ENCODE assay signal across 19 mouse cellular contexts in genomic region chr6:51606803-51607202, GRCm38 (mm10).
DNase-seq lines count a peak whose midpoint lies in the region; ATAC-seq and TF ChIP-seq lines count a peak whose summit lies in the region.
"Had no signal": no experiment of that assay in that cellular context is flagged by ENCODE, and none has a peak within 500 bp of the region (broad histone marks: within the 10 kb centered on the region; RNA-seq: fewer than 3 reads in every experiment).

No protein-coding gene starts in this region.

- no peak overlapping the region for H3K4me3 ChIP-seq in liver, postnatal 0 days (ENCODE audit: low read depth, low read length)
- no peak overlapping the region for H3K4me3 ChIP-seq in liver, embryonic 12.5 days
- no peak overlapping the region for H3K4me3 ChIP-seq in forebrain, embryonic 16.5 days (replicated peaks; ENCODE audit: low read length)
- no peak overlapping the region for H3K4me3 ChIP-seq in hindbrain, embryonic 15.5 days
- H3K4me3 ChIP-seq in midbrain, postnatal 0 days (ENCODE audit: low read depth, low read length), result no peak overlapping the region
- H3K4me3 ChIP-seq: limb, embryonic 12.5 days; megakaryocyte, embryonic 14.5 days; stomach, embryonic 15.5 days had no signal

- H3K27me3 ChIP-seq in liver, postnatal 0 days (ENCODE audit: insufficient read depth, low read length), result 0 out of 2 replicates have a peak, but pooled peaks cover 6% of the 10 kb centered on the region
- H3K27me3 ChIP-seq in liver, embryonic 12.5 days (replicated peaks), result peaks cover 48% of the 10 kb centered on the region
- no peaks in the 10 kb centered on the region for H3K27me3 ChIP-seq in forebrain, embryonic 16.5 days (replicated peaks; ENCODE audit: control insufficient read depth, insufficient read depth, low read length)
- H3K27me3 ChIP-seq in hindbrain, embryonic 15.5 days, result no peaks in the 10 kb centered on the region
- no peaks in the 10 kb centered on the region for H3K27me3 ChIP-seq in midbrain, postnatal 0 days (ENCODE audit: insufficient read depth, low read length)

- H3K4me1 ChIP-seq in liver, postnatal 0 days (ENCODE audit: insufficient read depth), result peaks cover 14% of the 10 kb centered on the region
- peaks cover 6% of the 10 kb centered on the region; the same call in 1 of the 2 replicates for H3K4me1 ChIP-seq in liver, embryonic 12.5 days
- H3K4me1 ChIP-seq in forebrain, embryonic 16.5 days (replicated peaks; ENCODE audit: control insufficient read depth, insufficient read depth, low read length), result peaks cover 17% of the 10 kb centered on the region
- H3K4me1 ChIP-seq in hindbrain, embryonic 15.5 days (replicated peaks), result peaks cover 23% of the 10 kb centered on the region
- H3K4me1 ChIP-seq in midbrain, postnatal 0 days (ENCODE audit: insufficient read depth, low read length), result peaks cover 4% of the 10 kb centered on the region; the same call in 1 of the 2 replicates
- H3K4me1 ChIP-seq: limb, embryonic 12.5 days; stomach, embryonic 15.5 days had no signal

- H3K9me3 ChIP-seq in liver, postnatal 0 days (ENCODE audit: low read length), result no peaks in the 10 kb centered on the region
- peaks cover 3% of the 10 kb centered on the region; the same call in 1 of the 2 replicates for H3K9me3 ChIP-seq in liver, embryonic 12.5 days (replicated peaks)
- no peaks in the 10 kb centered on the region for H3K9me3 ChIP-seq in forebrain, embryonic 16.5 days (ENCODE audit: control insufficient read depth, low read length)
- no peaks in the 10 kb centered on the region for H3K9me3 ChIP-seq in hindbrain, embryonic 15.5 days
- H3K9me3 ChIP-seq in midbrain, postnatal 0 days (ENCODE audit: low read length), result no peaks in the 10 kb centered on the region
- H3K9me3 ChIP-seq: stomach, embryonic 15.5 days had no signal

- H3K36me3 ChIP-seq in liver, postnatal 0 days (replicated peaks; ENCODE audit: insufficient read depth, low read length), result no peaks in the 10 kb centered on the region
- H3K36me3 ChIP-seq in liver, embryonic 12.5 days, result no peaks in the 10 kb centered on the region
- H3K36me3 ChIP-seq in forebrain, embryonic 16.5 days (ENCODE audit: control insufficient read depth, insufficient read depth), result no peaks in the 10 kb centered on the region
- no peaks in the 10 kb centered on the region for H3K36me3 ChIP-seq in hindbrain, embryonic 15.5 days
- no peaks in the 10 kb centered on the region for H3K36me3 ChIP-seq in midbrain, postnatal 0 days (ENCODE audit: insufficient read depth, low read length)
- H3K36me3 ChIP-seq: limb, embryonic 12.5 days; stomach, embryonic 15.5 days had no signal

- WGBS in liver, postnatal 0 days (ENCODE audit: insufficient replicate concordance), result 26% methylated on average over 7 of the region's 7 CpGs
- 20% methylated on average over 7 of the region's 7 CpGs for WGBS in liver, embryonic 12.5 days (ENCODE audit: insufficient replicate concordance)
- WGBS in forebrain, embryonic 16.5 days, result 23% methylated on average over 7 of the region's 7 CpGs
- 15% methylated on average over 7 of the region's 7 CpGs for WGBS in hindbrain, embryonic 15.5 days
- WGBS in midbrain, postnatal 0 days, result 10% methylated on average over 7 of the region's 7 CpGs

- H3K4me2 ChIP-seq in liver, postnatal 0 days (ENCODE audit: low read depth, low read length), result no peak overlapping the region
- no peak overlapping the region for H3K4me2 ChIP-seq in liver, embryonic 12.5 days
- no peak overlapping the region for H3K4me2 ChIP-seq in forebrain, embryonic 16.5 days (ENCODE audit: low read length)
- no peak overlapping the region for H3K4me2 ChIP-seq in hindbrain, embryonic 15.5 days
- H3K4me2 ChIP-seq in midbrain, postnatal 0 days (ENCODE audit: low read depth, low read length, poor library complexity, severe bottlenecking), result no peak overlapping the region
- H3K4me2 ChIP-seq: heart, embryonic 11.5 days; limb, embryonic 12.5 days; stomach, embryonic 15.5 days had no signal

- ATAC-seq in liver, postnatal 0 days, result no peak
- no peak for ATAC-seq in liver, embryonic 12.5 days
- peak; percentile 57 for ATAC-seq in forebrain, embryonic 16.5 days
- peak; percentile 36; the same call in 1 of the 2 replicates for ATAC-seq in hindbrain, embryonic 15.5 days (ENCODE audit: low FRiP score, low read depth)
- peak; percentile 66; the same call in 1 of the 2 replicates for ATAC-seq in midbrain, postnatal 0 days (ENCODE audit: low FRiP score)
- ATAC-seq in megakaryocyte progenitor cell, adult 5-6 weeks (replicated peaks; ENCODE audit: poor library complexity), result no peak
- ATAC-seq: intestine, postnatal 0 days; lung, postnatal 0 days had no signal

- H3K27ac ChIP-seq in liver, postnatal 0 days (ENCODE audit: low read depth), result no peak overlapping the region
- no peak overlapping the region for H3K27ac ChIP-seq in liver, embryonic 12.5 days
- peak overlapping the region; percentile 64; the same call in 1 of the 2 replicates for H3K27ac ChIP-seq in forebrain, embryonic 16.5 days (ENCODE audit: low read length)
- H3K27ac ChIP-seq in hindbrain, embryonic 15.5 days (replicated peaks), result peak overlapping the region; percentile 46
- H3K27ac ChIP-seq in midbrain, postnatal 0 days (ENCODE audit: low read depth, low read length), result peak overlapping the region; percentile 39; the same call in 1 of the 2 replicates
- H3K27ac ChIP-seq: limb, embryonic 12.5 days; liver, embryonic 14.5 days; stomach, embryonic 15.5 days had no signal

- H3K9ac ChIP-seq in liver, postnatal 0 days (replicated peaks), result no peak overlapping the region
- H3K9ac ChIP-seq in liver, embryonic 12.5 days, result no peak overlapping the region
- H3K9ac ChIP-seq in forebrain, embryonic 16.5 days (replicated peaks; ENCODE audit: low read depth, low read length), result no peak overlapping the region
- H3K9ac ChIP-seq in hindbrain, embryonic 15.5 days, result no peak overlapping the region
- no peak overlapping the region for H3K9ac ChIP-seq in midbrain, postnatal 0 days (replicated peaks; ENCODE audit: low read length, poor library complexity, severe bottlenecking)
- H3K9ac ChIP-seq: limb, embryonic 12.5 days; liver, embryonic 14.5 days; stomach, embryonic 15.5 days had no signal

- DNase-seq in liver, postnatal 0 days, result peak; percentile 10
- no peak for DNase-seq in midbrain, postnatal 0 days (ENCODE audit: low spot score)
- DNase-seq in adrenal gland, postnatal 14 days, result no peak
- DNase-seq: cerebellum, adult 11-12 months; cerebellum, postnatal 36 days; heart, postnatal 36 days; kidney, postnatal 10 days; spleen, adult 18-20 months had no signal

- no peak for TF ChIP-seq EP300 in liver, postnatal 0 days (IDR thresholded peaks at IDR 0.05; ENCODE audit: low read depth)

- no peak for TF ChIP-seq CTCF in liver, postnatal 0 days (IDR thresholded peaks at IDR 0.05; ENCODE audit: low read depth)
- TF ChIP-seq CTCF in midbrain, postnatal 0 days (IDR thresholded peaks at IDR 0.05), result no peak

Comparison
In these comparisons a context has a peak if more than half of its experiments do, and no peak if none do; other contexts are left out.
1. ATAC-seq: peak in forebrain, embryonic 16.5 days (single experiment), hindbrain, embryonic 15.5 days (single experiment) and midbrain, postnatal 0 days (single experiment); none in liver, postnatal 0 days (single experiment), liver, embryonic 12.5 days (single experiment) and megakaryocyte progenitor cell, adult 5-6 weeks (single experiment).
2. H3K27ac ChIP-seq: peak in forebrain, embryonic 16.5 days (single experiment), hindbrain, embryonic 15.5 days (single experiment) and midbrain, postnatal 0 days (single experiment); none in liver, postnatal 0 days (single experiment) and liver, embryonic 12.5 days (single experiment).